Mouse (Mus musculus): Measurements from ENCODE around the gene Msh6. TPM values are rescaled to one million over a fixed set of nuclear protein-coding genes. Genes with fewer than 3 reads are reported as not detected.
"Not testable (repeated sequence)": the region's sequence is repeated elsewhere in the genome, so short reads cannot be mapped to it uniquely, and the experiment has no call there.

The Msh6 gene
- 20.9 and 21.9 TPM in 2 replicates for total RNA-seq (2014; rRNA removed)
- 17.4 and 17.6 TPM in 2 replicates for polyA plus RNA-seq (2015; fragmentation: Nextera tagmentation; extraction: Ambion mirVana)

DNA sequence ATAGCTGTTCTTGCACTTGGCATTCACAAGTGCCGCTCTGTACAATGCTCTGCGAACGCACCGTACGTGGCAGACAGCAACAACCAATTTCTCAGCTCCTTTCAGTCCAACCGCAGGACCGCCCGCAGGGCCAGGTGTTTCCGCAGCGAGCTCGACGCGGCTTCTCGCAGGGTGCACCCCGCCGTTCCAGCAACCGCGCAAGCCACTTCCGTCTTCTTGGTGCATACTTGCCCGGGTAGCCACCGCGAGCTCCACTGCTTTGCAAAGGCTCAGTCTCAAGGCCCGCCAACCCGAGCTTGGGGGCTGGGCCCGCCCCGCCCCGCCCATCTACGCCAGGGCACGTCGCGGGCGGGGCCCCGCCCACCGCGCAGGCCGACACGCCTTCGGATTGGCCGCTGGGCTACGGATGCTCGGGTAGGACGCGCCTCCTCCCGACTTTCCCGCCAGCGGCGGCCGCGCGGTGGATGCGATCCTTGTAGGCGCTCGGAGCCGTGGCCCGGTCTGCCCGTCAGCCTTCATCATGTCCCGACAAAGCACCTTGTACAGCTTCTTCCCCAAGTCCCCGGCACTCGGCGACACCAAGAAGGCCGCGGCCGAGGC is at the start of gene Msh6:
Msh6 (plus strand) TSS at position 434 of the 600 bp plus-strand sequence.
- under 1% methylated on average over 63 of the region's 63 CpGs for WGBS
- DNase-seq (ENCODE audit: low spot score) (peak; percentile 96), ATAC-seq (ENCODE audit: low FRiP score) (peak; percentile 98)
- Histone ChIP-seq H3K9me3 (ENCODE audit: low read length) (no peaks in the 10 kb centered on the region), H3K4me3 (ENCODE audit: low read depth, low read length) (peak within 1 kb of the TSS; percentile 99), H3K27me3 (ENCODE audit: insufficient read depth, low read length) (no peaks in the 10 kb centered on the region), H3K36me3 (ENCODE audit: insufficient read depth, low read length) (no peaks in the 10 kb centered on the region), H3K27ac (ENCODE audit: low read depth, low read length) (peak within 1 kb of the TSS; percentile 79), H3K4me2 (ENCODE audit: low read depth, low read length, poor library complexity, severe bottlenecking) (peak within 1 kb of the TSS; percentile 93), H3K9ac (replicated peaks; ENCODE audit: low read length, poor library complexity, severe bottlenecking) (peak within 1 kb of the TSS; percentile 89), H3K4me1 (ENCODE audit: insufficient read depth, low read length) (no peaks in the 10 kb centered on the region; the same call in 1 of the 2 replicates)
- no peak for TF ChIP-seq CTCF (IDR thresholded peaks at IDR 0.05)

DNA sequence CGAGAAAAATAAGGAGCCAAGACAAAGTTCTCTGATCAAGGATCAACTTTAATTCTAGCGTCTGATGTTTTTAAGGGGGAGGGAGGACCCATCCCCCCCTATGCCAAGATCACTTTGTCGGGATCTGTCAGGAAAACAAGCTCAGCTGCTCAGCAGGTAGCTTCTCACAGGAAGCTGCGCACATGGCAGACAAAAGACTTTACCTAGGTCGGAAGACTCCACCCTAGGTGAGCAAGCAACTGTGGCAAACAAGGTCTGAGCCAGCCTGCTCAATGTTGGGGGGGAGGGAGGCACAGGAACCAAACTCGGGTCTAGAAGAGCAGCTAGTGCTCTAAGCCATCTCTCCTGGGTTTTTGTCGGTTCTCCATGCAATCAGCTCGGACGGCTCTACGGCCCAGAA is 40.5 kb upstream of the Msh6 start:
- no peak overlapping the region for H3K4me2 ChIP-seq (ENCODE audit: low read depth, low read length, poor library complexity, severe bottlenecking)
- DNase-seq (ENCODE audit: low spot score) (no peak), ATAC-seq (ENCODE audit: low FRiP score) (no peak)
- H3K9ac ChIP-seq (replicated peaks; ENCODE audit: low read length, poor library complexity, severe bottlenecking), result no peak overlapping the region
- no peaks in the 10 kb centered on the region for H3K27me3 ChIP-seq (ENCODE audit: insufficient read depth, low read length)
- no peak overlapping the region for H3K27ac ChIP-seq (ENCODE audit: low read depth, low read length)
- no peaks in the 10 kb centered on the region for H3K9me3 ChIP-seq (ENCODE audit: low read length)
- H3K4me1 ChIP-seq (ENCODE audit: insufficient read depth, low read length), result no peaks in the 10 kb centered on the region
- H3K4me3 ChIP-seq (ENCODE audit: low read depth, low read length), result no peak overlapping the region
- 85% methylated on average over 10 of the region's 10 CpGs for WGBS
- TF ChIP-seq CTCF (IDR thresholded peaks at IDR 0.05), result no peak
- H3K36me3 ChIP-seq (ENCODE audit: insufficient read depth, low read length), result no peaks in the 10 kb centered on the region

DNA sequence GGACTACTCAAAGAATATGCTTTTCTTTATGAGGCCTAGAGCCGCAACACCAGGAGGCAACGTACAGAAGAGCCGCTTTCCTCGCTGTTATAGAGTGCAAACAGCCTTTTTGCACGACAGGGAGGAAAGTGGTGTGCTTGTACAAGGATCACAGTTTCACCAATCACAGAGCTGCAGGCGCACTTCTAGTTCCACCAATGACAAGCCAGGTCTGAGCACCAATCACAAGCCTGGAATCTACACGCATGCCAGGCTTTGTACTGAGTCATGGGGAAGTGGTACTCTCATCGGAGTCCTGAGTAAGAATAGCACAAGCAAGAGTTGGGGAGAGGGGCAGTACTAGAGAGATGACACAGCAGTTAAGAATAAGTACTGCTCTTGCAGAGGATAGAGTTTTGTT is 40.1 kb upstream of the Msh6 start:
- Histone ChIP-seq H3K27ac (ENCODE audit: low read depth, low read length) (no peak overlapping the region), H3K36me3 (ENCODE audit: insufficient read depth, low read length) (no peaks in the 10 kb centered on the region), H3K9me3 (ENCODE audit: low read length) (no peaks in the 10 kb centered on the region), H3K9ac (replicated peaks; ENCODE audit: low read length, poor library complexity, severe bottlenecking) (no peak overlapping the region), H3K4me1 (ENCODE audit: insufficient read depth, low read length) (no peaks in the 10 kb centered on the region), H3K27me3 (ENCODE audit: insufficient read depth, low read length) (no peaks in the 10 kb centered on the region), H3K4me2 (ENCODE audit: low read depth, low read length, poor library complexity, severe bottlenecking) (no peak overlapping the region), H3K4me3 (ENCODE audit: low read depth, low read length) (no peak overlapping the region)
- ATAC-seq (ENCODE audit: low FRiP score) (no peak), DNase-seq (ENCODE audit: low spot score) (no peak)
- TF ChIP-seq CTCF (IDR thresholded peaks at IDR 0.05), result no peak
- 90% methylated on average over 8 of the region's 8 CpGs for WGBS

DNA sequence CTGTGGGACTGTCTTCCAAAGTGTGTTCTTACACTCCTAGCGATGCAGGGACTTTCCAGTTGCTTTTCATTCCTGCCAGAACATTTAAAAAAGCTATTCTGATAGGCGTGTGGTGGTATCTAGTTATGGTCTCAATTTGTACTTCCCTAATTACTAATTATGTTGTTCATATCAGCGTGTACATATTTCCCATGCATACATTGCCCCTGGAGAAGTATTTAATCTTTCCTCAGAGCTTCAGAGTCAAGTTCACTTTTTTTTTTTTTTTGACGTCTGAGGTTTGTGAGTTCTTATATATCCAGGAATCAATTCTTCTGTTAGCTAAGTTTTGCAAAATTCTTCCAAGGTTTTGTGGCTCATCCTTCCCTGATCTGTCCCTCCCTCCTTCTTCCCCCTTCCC is 38.7 kb upstream of the Msh6 start:
- DNase-seq (ENCODE audit: low spot score) (no peak), ATAC-seq (ENCODE audit: low FRiP score) (no peak)
- no peaks in the 10 kb centered on the region for H3K27me3 ChIP-seq (ENCODE audit: insufficient read depth, low read length)
- no peak for TF ChIP-seq CTCF (IDR thresholded peaks at IDR 0.05)
- no peak overlapping the region for H3K4me2 ChIP-seq (ENCODE audit: low read depth, low read length, poor library complexity, severe bottlenecking)
- no peaks in the 10 kb centered on the region for H3K9me3 ChIP-seq (ENCODE audit: low read length)
- H3K4me1 ChIP-seq (ENCODE audit: insufficient read depth, low read length), result no peaks in the 10 kb centered on the region
- H3K27ac ChIP-seq (ENCODE audit: low read depth, low read length), result no peak overlapping the region
- H3K4me3 ChIP-seq (ENCODE audit: low read depth, low read length), result no peak overlapping the region
- H3K9ac ChIP-seq (replicated peaks; ENCODE audit: low read length, poor library complexity, severe bottlenecking), result no peak overlapping the region
- H3K36me3 ChIP-seq (ENCODE audit: insufficient read depth, low read length), result no peaks in the 10 kb centered on the region
- 87% methylated on average over 4 of the region's 4 CpGs for WGBS

DNA sequence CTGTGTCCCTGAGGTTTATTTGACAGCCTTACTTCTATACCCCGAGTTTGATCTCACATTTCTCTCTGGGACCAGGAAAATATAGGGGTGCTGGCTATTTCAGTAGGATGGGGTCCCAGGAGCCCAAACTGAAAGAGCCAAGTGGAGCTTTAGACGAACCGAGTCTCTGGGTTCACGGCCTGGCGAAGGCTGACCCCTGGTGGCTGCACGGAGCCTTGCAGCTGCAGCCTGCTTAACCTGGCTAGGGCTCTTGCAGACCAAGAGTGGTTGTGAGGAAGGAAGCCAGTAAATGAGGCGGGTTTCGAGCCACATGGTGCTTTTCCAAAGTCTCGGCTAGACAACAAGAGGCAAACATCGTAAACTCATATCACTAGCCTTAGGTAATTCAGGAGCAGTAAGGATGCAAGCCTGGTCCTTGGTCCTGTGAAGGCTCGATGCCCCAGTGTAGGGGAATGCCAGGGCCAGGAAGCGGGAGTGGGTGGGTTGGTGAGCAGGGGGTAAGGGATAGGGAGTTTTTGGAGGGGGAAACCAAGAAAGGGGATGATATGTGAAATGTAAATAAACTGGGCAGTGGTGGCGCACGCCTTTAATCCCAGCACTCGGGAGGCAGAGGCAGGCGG is 25.8 kb upstream of the Msh6 start:
- 45% methylated on average over 16 of the region's 16 CpGs for WGBS
- DNase-seq (ENCODE audit: low spot score), result peak; percentile 76
- no peak overlapping the region for H3K27ac ChIP-seq (ENCODE audit: low read depth, low read length)
- no peaks in the 10 kb centered on the region for H3K9me3 ChIP-seq (ENCODE audit: low read length)
- H3K4me3 ChIP-seq (ENCODE audit: low read depth, low read length), result no peak overlapping the region
- peak; percentile 99 for TF ChIP-seq CTCF (IDR thresholded peaks at IDR 0.05)
- no peaks in the 10 kb centered on the region for H3K4me1 ChIP-seq (ENCODE audit: insufficient read depth, low read length)
- 0 out of 2 replicates have a peak, but pooled peaks have one; percentile 27 for ATAC-seq (ENCODE audit: low FRiP score)
- H3K9ac ChIP-seq (replicated peaks; ENCODE audit: low read length, poor library complexity, severe bottlenecking), result no peak overlapping the region
- no peaks in the 10 kb centered on the region for H3K27me3 ChIP-seq (ENCODE audit: insufficient read depth, low read length)
- no peaks in the 10 kb centered on the region for H3K36me3 ChIP-seq (ENCODE audit: insufficient read depth, low read length)
- H3K4me2 ChIP-seq (ENCODE audit: low read depth, low read length, poor library complexity, severe bottlenecking), result no peak overlapping the region

DNA sequence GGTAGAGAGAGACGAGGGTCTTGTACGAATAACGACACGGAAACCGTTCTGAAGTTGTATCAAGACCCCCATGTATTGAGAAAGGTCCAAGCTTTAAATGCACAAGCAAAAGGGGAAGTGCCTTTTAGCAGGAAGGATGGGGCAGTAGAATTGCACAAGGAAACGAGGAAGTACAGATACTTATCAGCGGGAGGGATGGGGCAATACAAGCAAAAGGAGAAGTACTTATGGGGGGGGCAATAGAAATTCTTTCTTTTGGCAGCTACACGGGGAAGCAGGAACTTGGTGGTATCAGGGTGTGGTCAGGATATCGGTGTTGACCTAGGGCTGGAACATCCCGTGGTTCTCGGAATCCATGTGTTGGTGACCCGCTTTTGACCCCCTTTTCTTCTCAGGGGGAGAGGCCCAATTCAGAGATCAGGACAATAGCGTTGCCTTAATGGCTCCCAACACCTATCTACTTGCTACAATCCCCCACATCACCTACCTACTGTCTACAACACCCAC is 20.2 kb upstream of the Msh6 start:
- H3K27me3 ChIP-seq (ENCODE audit: insufficient read depth, low read length); H3K4me1 ChIP-seq (ENCODE audit: insufficient read depth, low read length); DNase-seq (ENCODE audit: low spot score); H3K9me3 ChIP-seq (ENCODE audit: low read length); H3K36me3 ChIP-seq (ENCODE audit: insufficient read depth, low read length); H3K9ac ChIP-seq (replicated peaks; ENCODE audit: low read length, poor library complexity, severe bottlenecking); H3K4me3 ChIP-seq (ENCODE audit: low read depth, low read length); H3K27ac ChIP-seq (ENCODE audit: low read depth, low read length); H3K4me2 ChIP-seq (ENCODE audit: low read depth, low read length, poor library complexity, severe bottlenecking); ATAC-seq (ENCODE audit: low FRiP score): not testable (repeated sequence)
- WGBS, result 93% methylated on average over 13 of the region's 13 CpGs
